18 mouse cellular contexts compared by ENCODE assay signal in the genomic region with DNA sequence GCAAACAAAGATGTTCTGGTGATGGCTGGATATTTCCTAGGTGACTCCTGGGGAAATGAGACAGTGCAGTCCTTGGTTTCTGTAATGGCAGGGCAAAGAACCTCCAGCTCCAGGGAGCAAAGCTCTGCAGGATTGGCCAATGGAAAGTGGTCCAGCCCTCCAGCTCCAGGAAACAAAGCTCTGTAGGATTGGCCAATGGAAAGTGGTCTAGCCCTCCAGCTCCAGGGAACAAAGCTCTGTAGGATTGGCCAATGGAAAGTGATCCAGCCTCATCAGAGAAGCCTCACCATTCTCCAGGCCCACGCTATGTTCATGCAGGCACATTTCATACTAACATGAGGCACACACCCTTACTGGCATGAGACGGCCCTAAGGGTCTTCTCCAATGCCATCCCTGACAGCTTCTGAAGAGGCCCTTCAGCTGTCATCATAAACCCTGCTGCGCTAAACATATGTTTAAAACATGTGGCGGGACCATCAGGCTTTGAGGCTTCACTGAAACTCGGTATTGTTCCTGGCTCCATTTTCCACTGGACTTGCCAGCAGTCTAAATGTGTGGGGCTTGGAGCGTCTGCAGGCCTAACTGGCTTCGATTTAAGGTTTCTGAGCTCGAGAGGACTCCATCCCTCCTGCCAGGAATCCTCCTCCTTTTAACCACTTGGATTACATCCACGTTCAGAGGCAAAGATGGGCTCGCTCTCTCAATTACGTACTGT.
DNase-seq lines count a peak whose midpoint lies in the region; ATAC-seq and TF ChIP-seq lines count a peak whose summit lies in the region.
"Had no signal": no experiment of that assay in that cellular context is flagged by ENCODE, and none has a peak within 500 bp of the region (broad histone marks: within the 10 kb centered on the region; RNA-seq: fewer than 3 reads in every experiment).

No protein-coding gene starts in this region.

- no peaks in the 10 kb centered on the region for H3K9me3 ChIP-seq in forebrain, postnatal 0 days (ENCODE audit: low read length)
- no peaks in the 10 kb centered on the region; the same call in 1 of the 2 replicates for H3K9me3 ChIP-seq in forebrain, embryonic 13.5 days (replicated peaks)
- H3K9me3 ChIP-seq: heart, embryonic 15.5 days; hindbrain, embryonic 10.5 days; intestine, embryonic 15.5 days; liver, embryonic 12.5 days had no signal

- no peaks in the 10 kb centered on the region for H3K27me3 ChIP-seq in forebrain, postnatal 0 days (ENCODE audit: insufficient read depth, low read length)
- H3K27me3 ChIP-seq in forebrain, embryonic 13.5 days: no peaks in the 10 kb centered on the region
- H3K27me3 ChIP-seq: heart, embryonic 15.5 days; intestine, embryonic 15.5 days; liver, embryonic 12.5 days had no signal

- no peak for TF ChIP-seq CTCF in forebrain, postnatal 0 days (IDR thresholded peaks at IDR 0.05; ENCODE audit: low read depth)
- no peak for TF ChIP-seq CTCF in brain, embryonic 14.5 days (IDR thresholded peaks at IDR 0.05; ENCODE audit: borderline replicate concordance, extremely low read depth, insufficient read depth, insufficient read length)

- intact Hi-C loops in left cerebral cortex, postnatal 4 days (cut with DNase I): no loop called here

- no peaks in the 10 kb centered on the region for H3K4me1 ChIP-seq in forebrain, postnatal 0 days (ENCODE audit: insufficient read depth)
- no peaks in the 10 kb centered on the region for H3K4me1 ChIP-seq in forebrain, embryonic 13.5 days
- H3K4me1 ChIP-seq: heart, embryonic 15.5 days; hindbrain, embryonic 10.5 days; intestine, embryonic 15.5 days; liver, embryonic 12.5 days had no signal

- no peaks in the 10 kb centered on the region for H3K36me3 ChIP-seq in forebrain, postnatal 0 days (ENCODE audit: insufficient read depth)
- H3K36me3 ChIP-seq in forebrain, embryonic 13.5 days (ENCODE audit: poor library complexity, severe bottlenecking): no peaks in the 10 kb centered on the region
- H3K36me3 ChIP-seq: heart, embryonic 15.5 days; hindbrain, embryonic 10.5 days; intestine, embryonic 15.5 days; liver, embryonic 12.5 days had no signal

- peak; percentile 56 for DNase-seq in forebrain, postnatal 0 days
- peak; percentile 55 for DNase-seq in left cerebral cortex, postnatal 4 days
- DNase-seq in left cerebral cortex, adult 11 months (ENCODE audit: low spot score): no peak
- DNase-seq in brain, embryonic 14.5 days (ENCODE audit: low read depth): peak; percentile 47
- DNase-seq in layer of hippocampus, adult 9-11 months: peak; percentile 9
- no peak for DNase-seq in kidney, adult 11 months
- DNase-seq: cerebellum, postnatal 36 days; gastrocnemius, adult 2 months; heart, adult 18-20 months; lung, embryonic 14.5 days; midbrain, embryonic 14.5 days; thymus, adult 2 months had no signal

- no peak overlapping the region for H3K4me3 ChIP-seq in forebrain, postnatal 0 days (ENCODE audit: low read depth, low read length)
- no peak overlapping the region for H3K4me3 ChIP-seq in forebrain, embryonic 13.5 days
- H3K4me3 ChIP-seq: gastrocnemius, adult 2 months; heart, embryonic 15.5 days; hindbrain, embryonic 10.5 days; intestine, embryonic 15.5 days; liver, embryonic 12.5 days had no signal

- WGBS in forebrain, postnatal 0 days: 58% methylated on average over 11 of the region's 11 CpGs
- 87% methylated on average over 11 of the region's 11 CpGs for WGBS in forebrain, embryonic 13.5 days

- H3K4me2 ChIP-seq in forebrain, postnatal 0 days (ENCODE audit: low read depth): no peak overlapping the region
- H3K4me2 ChIP-seq in forebrain, embryonic 13.5 days: no peak overlapping the region
- H3K4me2 ChIP-seq: heart, embryonic 15.5 days; intestine, embryonic 15.5 days; liver, embryonic 12.5 days; lung, embryonic 14.5 days had no signal

- ATAC-seq in forebrain, postnatal 0 days: peak; percentile 89
- no peak for ATAC-seq in forebrain, embryonic 13.5 days
- ATAC-seq: intestine, embryonic 15.5 days; liver, embryonic 12.5 days had no signal

- TF ChIP-seq POLR2A in brain, embryonic 14.5 days (IDR thresholded peaks at IDR 0.05; ENCODE audit: borderline replicate concordance, extremely low read depth, insufficient read depth, insufficient read length, poor library complexity, severe bottlenecking): no peak

- H3K9ac ChIP-seq in forebrain, postnatal 0 days: no peak overlapping the region
- H3K9ac ChIP-seq in forebrain, embryonic 13.5 days: no peak overlapping the region
- H3K9ac ChIP-seq: heart, embryonic 15.5 days; intestine, embryonic 15.5 days; liver, embryonic 12.5 days; lung, embryonic 14.5 days had no signal

- no peak overlapping the region for H3K27ac ChIP-seq in forebrain, postnatal 0 days (ENCODE audit: low read depth, low read length)
- H3K27ac ChIP-seq in forebrain, embryonic 13.5 days: no peak overlapping the region
- H3K27ac ChIP-seq: gastrocnemius, adult 2 months; heart, embryonic 15.5 days; hindbrain, embryonic 10.5 days; intestine, embryonic 15.5 days; kidney, postnatal 0 days; liver, embryonic 12.5 days had no signal

Comparison
In these comparisons a context has a peak if more than half of its experiments do, and no peak if none do; other contexts are left out.
1. DNase-seq: peak in forebrain, postnatal 0 days (single experiment), left cerebral cortex, postnatal 4 days (single experiment), brain, embryonic 14.5 days (single experiment) and layer of hippocampus, adult 9-11 months (single experiment); none in left cerebral cortex, adult 11 months (single experiment) and kidney, adult 11 months (single experiment).